Mouse (Mus musculus) olfactory bulb, adult 2 months (tissue): ENCODE results near the gene Wfdc8. TPM values are rescaled to one million over a fixed set of nuclear protein-coding genes. Genes with fewer than 3 reads are reported as not detected.
"Not testable (repeated sequence)": the region's sequence is repeated elsewhere in the genome, so short reads cannot be mapped to it uniquely, and the experiment has no call there.

Source experiments
- H3K27ac ChIP-seq: fragments of 200-500 bp; 2 replicates; pipeline ENCODE4 v1.5.1; 2012; ENCODE audit warnings: low read depth, low read length; ENCODE audit not compliant: insufficient read depth
- H3K4me1 ChIP-seq: fragments of 200-500 bp; 2 replicates; pipeline ENCODE4 v1.6.1; 2012; ENCODE audit warnings: low read length; ENCODE audit not compliant: control insufficient read depth, insufficient read depth
- H3K4me3 ChIP-seq: fragments of 200-500 bp; 2 replicates; pipeline ENCODE4 v1.5.1; 2012; ENCODE audit warnings: mild to moderate bottlenecking, low read depth, low read length, moderate library complexity; ENCODE audit not compliant: insufficient read depth
- CTCF ChIP-seq: fragments of 200-500 bp; IDR thresholded peaks from 2 replicates; pipeline ENCODE4 v1.5.1; 2012; ENCODE audit warnings: low read depth, mild to moderate bottlenecking, low read length, moderate library complexity; ENCODE audit not compliant: insufficient read depth
- POLR2A ChIP-seq: fragments of 200-500 bp; IDR thresholded peaks from 2 replicates; pipeline ENCODE4 v1.6.1; 2012; ENCODE audit warnings: mild to moderate bottlenecking, low read depth, low read length, moderate library complexity; ENCODE audit not compliant: insufficient read depth
- WGBS: fragments of 180-500 bp; shearing (Covaris S2); methylation state at CpG from one replicate; pipeline ENCODE4 v1.1.7; 2018; 5-methylcytosine and 5-hydroxymethylcytosine counted together
- polyA plus RNA-seq: library from polyadenylated mRNA; stranded (reverse); fragments of >200 nt; gene quantifications from 2 replicates; pipeline ENCODE4 v1.2.4, GENCODE M21; 2012; ENCODE audit warnings: low replicate concordance; ENCODE audit not compliant: missing spikeins, insufficient read depth, insufficient read length

Wfdc8 gene
- not detected in 2 replicates for polyA plus RNA-seq

DNA sequence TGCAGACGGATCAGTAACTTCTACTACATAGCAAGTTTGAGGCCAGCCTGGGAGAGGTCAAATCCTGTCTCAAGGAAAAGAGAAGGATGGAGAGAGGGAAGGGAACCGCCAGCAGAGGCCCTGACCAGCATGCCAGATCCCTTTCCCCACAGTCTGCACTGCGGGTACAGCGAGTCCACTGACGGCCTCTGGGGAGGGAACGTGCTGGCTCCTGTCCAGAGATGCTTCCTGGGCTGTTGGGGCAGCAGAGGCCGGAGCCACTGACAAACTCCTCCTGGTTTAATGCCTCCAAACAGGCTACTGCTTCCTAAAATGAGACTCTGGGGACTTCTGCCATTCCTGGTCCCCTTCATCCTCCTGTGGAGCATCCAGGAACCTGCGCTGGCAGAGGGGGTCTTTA is at the start of gene Wfdc8, which contains the start of gene Wfdc6b:
Gene Wfdc8, minus strand, starts transcription at position 156 of the 400 bp plus-strand sequence.
Gene Wfdc6b, plus strand, starts transcription at position 52 of the 400 bp plus-strand sequence.
- H3K27ac ChIP-seq, H3K4me1 ChIP-seq: not testable (repeated sequence)
- WGBS = 57% methylated on average over 8 of the region's 8 CpGs

DNA sequence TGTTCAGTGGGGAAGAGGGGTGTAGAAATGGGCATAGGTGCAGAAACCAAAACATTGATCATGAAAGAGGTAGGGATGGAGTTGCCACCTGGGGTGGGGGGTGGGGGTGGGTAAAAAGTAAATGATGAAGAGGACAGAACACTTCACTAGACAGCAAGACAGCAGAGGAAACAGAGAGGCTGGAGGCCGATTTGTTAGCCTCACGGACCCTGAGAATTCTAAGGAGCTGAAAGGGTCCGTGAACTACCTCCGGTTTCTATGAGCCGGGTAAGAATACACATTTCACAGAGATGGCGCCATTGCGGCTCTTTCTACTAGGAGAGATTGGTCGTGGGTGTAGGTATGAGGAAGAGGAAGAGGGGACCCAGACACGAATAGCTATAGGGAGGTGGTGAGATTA is 43.1 kb upstream of the Wfdc8 start, which contains the start of gene Wfdc9:
Gene Wfdc9, minus strand, starts transcription at position 101 of the 400 bp plus-strand sequence.
- Histone ChIP-seq H3K4me3 (no peak within 1 kb of the TSS), H3K27ac (no peak within 1 kb of the TSS), H3K4me1 (no peaks in the 10 kb centered on the region)
- WGBS = 83% methylated on average over 9 of the region's 9 CpGs
- TF ChIP-seq POLR2A = no peak
- TF ChIP-seq CTCF = no peak

More for the DNA sequence above, at the start of gene Wfdc8, which contains the start of gene Wfdc6b:
- not testable (repeated sequence) for H3K4me3 ChIP-seq

DNA sequence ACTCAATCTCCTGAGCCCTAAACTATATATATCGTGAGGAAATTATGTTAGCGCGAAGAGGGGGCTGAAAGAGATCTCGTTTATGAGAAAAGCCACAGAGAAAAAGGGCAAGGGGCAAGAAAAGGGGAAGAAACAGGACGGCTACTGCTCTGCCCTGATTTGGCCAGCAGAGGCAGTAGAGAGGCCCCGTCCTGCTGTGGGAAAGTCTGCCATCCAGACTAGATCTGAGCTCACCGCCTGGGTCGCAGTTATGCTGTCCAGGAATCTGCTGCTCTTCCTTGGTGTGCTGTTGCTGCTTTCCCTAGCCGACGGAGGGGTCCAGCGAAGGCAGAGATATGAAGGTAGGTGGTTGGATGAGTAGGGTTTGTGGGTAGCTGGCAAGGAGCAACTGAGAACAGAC is 42.4 kb upstream of the Wfdc8 start, which contains the start of gene Wfdc10:
Gene Wfdc10, plus strand, starts transcription at position 189 of the 400 bp plus-strand sequence.
- Histone ChIP-seq H3K4me3 (no peak within 1 kb of the TSS), H3K4me1 (no peaks in the 10 kb centered on the region), H3K27ac (no peak within 1 kb of the TSS)
- 14% methylated on average over 11 of the region's 11 CpGs for WGBS
- peak; percentile 38; the same call in 1 of the 2 replicates for TF ChIP-seq CTCF
- TF ChIP-seq POLR2A = no peak

GRCm38 (mm10) chr2:164641881-164642673 is 28.7 kb upstream of the Wfdc8 start:
- no peak overlapping the region for H3K27ac ChIP-seq
- no peaks in the 10 kb centered on the region for H3K4me1 ChIP-seq
- WGBS = 38% methylated on average over 13 of the region's 13 CpGs
- H3K4me3 ChIP-seq = no peak overlapping the region
- TF ChIP-seq CTCF = no peak
- TF ChIP-seq POLR2A = no peak

DNA sequence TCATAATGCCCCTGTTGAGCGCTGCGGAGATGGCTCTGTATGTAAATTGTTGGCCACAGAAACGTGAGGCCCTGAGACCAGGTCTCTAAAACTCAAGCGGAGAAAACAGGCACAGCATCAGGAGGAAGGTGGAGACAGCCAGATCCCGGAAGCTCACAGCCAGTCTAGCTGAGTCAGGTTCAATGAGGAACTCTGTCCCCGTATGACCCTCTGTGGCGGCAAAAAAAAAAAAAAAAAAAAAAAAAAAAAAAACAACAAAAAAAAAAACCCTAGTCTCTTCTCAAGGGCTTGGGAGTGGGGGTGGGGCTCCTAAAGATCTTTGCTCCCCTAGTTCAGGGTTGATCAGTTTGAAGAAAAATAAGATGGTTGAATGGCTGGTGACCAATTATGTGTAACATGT is 27.7 kb upstream of the Wfdc8 start:
- WGBS = 61% methylated on average over 7 of the region's 7 CpGs
- Histone ChIP-seq H3K4me3 (no peak overlapping the region), H3K27ac (no peak overlapping the region), H3K4me1 (no peaks in the 10 kb centered on the region)
- TF ChIP-seq POLR2A (no peak), CTCF (no peak)

DNA sequence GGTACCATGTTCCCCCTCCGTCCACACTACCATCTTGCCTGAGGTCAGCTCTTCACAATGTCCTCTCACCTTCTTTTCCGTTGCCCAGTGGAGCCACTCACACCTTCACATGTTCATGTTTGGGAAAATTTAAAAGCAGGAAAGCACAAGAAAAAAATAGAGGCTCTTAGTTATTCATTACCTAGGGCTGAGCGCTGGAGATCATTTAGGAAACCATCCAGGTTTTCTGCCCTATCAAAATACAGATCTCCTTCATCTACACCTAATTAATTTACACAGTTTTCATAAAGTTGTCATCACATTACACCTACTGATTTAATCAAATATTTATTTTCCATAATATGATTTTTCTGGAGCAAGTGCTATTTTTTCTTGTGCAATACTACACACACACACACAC is 25.3 kb upstream of the Wfdc8 start, which contains the start of gene Wfdc16:
Gene Wfdc16, minus strand, starts transcription at position 101 of the 400 bp plus-strand sequence.
- TF ChIP-seq CTCF = no peak
- no peak for TF ChIP-seq POLR2A
- Histone ChIP-seq H3K4me1 (no peaks in the 10 kb centered on the region), H3K4me3 (no peak within 1 kb of the TSS), H3K27ac (no peak within 1 kb of the TSS)
- 88% methylated on average over 3 of the region's 3 CpGs for WGBS

GRCm38 (mm10) chr2:164635266-164635665 is 21.8 kb upstream of the Wfdc8 start:
- 79% methylated on average over 9 of the region's 9 CpGs for WGBS
- H3K27ac ChIP-seq = no peak overlapping the region
- no peaks in the 10 kb centered on the region for H3K4me1 ChIP-seq
- H3K4me3 ChIP-seq = no peak overlapping the region
- TF ChIP-seq POLR2A (no peak), CTCF (no peak)

GRCm38 (mm10) chr2:164621775-164622174 is 8.3 kb upstream of the Wfdc8 start:
- no peak overlapping the region for H3K4me3 ChIP-seq
- TF ChIP-seq CTCF (no peak), POLR2A (no peak)
- no peak overlapping the region for H3K27ac ChIP-seq
- no peaks in the 10 kb centered on the region for H3K4me1 ChIP-seq
- WGBS = 93% methylated on average over 4 of the region's 4 CpGs

GRCm38 (mm10) chr2:164619050-164619449 is 5.6 kb upstream of the Wfdc8 start:
- no peak for TF ChIP-seq POLR2A
- no peak for TF ChIP-seq CTCF
- 85% methylated on average over 5 of the region's 5 CpGs for WGBS
- Histone ChIP-seq H3K27ac (no peak overlapping the region), H3K4me3 (no peak overlapping the region), H3K4me1 (no peaks in the 10 kb centered on the region)
